Mouse (Mus musculus) urinary bladder, postnatal 4 days (tissue): ENCODE measurements at regions not wholly inside any gene's neighbourhood (a gene's known extent, or its start where the extent isn't known, plus 50 kb on each side); places are given as distances from the start of the nearest gene placed in this dataset.

Experiments used
- DNase-seq, 2 experiments: peaks; one replicate each; pipeline ENCODE4 v3.0.0; 2021 to 2022; ENCODE audit warnings: low spot score in 2 of 2

DNA sequence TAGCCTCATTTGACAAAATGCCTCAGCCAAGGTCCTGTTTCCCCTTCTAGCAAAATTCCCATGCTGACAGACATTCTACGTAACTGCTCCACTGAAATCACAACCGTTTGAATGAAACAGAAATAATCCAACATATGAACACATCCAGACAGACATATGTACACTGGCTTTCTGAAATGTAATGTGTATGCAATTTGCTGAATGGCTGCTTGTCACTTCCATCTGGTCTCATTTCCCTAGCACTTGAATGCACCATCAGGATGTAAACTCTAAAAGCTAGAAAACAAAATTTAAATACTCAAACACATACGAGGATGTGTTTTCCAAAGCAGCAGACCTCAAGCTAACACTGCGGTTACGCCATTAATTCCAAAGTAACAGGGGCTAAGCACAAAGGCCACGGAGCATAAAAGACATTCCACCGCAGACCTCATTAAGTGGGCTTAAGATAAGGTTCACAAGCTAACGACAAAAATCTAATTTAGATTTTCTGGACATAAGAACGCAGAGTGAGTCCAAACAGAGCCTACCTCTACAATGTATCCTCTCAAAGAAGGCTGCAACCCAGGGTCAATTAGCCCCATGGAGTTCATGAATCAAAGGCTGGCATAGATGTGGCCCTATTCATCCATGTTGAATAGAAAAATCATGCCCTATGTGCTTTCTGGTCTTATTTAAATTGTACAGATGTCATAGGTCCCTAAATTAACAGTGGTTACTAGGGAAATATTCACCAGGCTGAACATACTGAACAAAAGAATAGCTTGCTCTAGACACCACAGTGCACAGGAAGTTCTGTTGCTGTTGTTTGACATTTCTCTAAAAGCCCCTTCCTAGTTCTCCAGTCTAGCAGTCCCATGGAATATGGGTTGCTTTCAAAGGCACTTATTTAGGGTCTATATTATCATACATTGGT lies 630.5 kb downstream of the Nedd1 start:
- no peak for DNase-seq

DNA sequence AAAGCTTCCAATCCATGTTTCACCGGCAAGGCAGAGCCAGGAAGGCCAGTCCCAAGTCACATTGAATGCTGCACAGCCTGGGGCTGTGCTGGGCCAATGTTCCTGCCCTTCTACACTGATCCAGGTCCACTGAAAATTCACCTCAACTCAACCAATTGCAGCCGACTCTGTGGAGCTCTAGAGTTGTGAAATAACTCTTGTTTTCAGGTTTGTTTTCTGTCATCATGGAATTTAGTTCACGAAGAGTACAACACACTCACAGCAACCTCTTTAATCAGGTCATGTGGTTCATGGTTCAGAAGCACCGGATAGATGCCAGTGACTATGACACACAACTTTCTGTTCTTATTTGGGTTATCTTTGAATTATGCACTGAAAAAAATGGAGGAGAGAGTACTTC lies 640.1 kb downstream of the Nedd1 start:
- DNase-seq, result no peak

DNA sequence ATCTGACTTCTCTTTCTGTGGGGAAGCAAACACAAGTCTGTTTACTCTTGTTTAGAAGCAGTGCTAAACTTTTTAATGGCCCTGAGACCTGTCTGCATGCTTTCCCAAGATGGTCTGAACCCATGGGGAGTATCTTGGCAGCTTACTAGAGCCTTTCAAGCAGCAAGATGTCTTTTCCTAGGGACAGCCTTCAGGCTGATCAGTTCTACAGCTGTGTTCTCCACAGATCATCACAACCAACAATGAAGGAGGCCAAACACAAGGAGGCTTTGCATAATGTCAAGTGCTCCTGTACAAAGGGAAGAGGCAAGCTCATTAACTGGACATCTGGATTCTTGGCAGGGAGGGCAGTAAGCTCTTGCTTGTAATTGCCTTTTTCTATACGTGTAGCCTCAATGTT lies 641.0 kb downstream of the Nedd1 start:
- DNase-seq, result no peak

DNA sequence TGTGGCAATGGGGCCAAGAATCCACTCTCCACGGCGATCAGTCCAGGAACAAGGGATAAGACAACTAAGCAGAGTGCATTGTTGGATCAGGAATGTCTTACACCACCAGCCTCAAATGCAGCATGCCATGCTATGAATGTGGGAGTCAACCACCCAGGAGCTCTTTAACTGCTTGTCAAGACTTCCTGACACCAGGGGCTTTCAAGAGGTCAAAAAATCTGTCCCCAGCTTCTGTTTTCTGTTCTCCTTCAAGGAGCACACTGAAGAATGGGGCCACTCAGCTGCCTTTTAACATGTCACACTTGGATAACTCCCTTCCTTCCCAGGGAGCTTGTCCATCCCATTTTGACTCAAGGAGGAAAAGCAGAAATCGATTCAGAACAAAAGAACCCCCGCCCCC lies 642.8 kb downstream of the Nedd1 start:
- no peak for DNase-seq

DNA sequence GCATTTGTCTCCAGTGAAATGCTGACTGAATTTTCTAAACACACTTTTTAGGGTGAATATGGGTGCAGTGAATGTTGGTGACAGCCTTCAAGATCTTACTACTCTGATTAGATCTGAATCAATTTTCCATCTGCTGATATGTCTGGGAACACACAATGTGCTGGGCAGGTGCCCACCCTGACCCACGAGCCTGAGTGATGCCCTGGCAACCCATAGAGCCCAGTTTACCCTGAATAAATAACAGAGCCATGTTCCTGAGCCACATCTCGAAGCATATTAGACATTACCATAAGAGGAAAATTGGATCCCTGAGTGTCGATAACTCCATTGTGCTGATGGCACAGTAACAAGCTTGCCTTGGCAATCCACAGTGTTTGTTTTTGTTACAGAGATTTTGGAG lies 644.9 kb downstream of the Nedd1 start:
- no peak for DNase-seq

DNA sequence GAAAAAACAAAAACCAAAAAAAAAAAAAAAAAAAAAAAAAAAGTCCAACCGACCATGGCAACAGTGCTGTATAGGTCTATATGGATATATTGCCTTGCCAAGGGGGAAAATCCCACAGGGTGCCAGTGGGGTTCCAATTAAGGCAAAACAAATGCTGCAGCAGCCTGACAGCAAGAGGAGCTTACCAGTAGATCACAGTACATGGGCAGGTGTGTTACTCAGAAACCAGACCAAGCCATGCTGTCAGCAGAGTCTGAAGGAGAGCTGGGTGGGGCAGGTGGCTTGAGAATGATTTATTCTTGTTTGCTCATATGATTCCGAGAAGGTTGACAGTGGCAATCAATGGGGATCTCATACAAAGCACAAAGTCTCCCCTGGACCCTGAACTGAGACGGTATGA lies 645.5 kb downstream of the Nedd1 start:
- no peak for DNase-seq

DNA sequence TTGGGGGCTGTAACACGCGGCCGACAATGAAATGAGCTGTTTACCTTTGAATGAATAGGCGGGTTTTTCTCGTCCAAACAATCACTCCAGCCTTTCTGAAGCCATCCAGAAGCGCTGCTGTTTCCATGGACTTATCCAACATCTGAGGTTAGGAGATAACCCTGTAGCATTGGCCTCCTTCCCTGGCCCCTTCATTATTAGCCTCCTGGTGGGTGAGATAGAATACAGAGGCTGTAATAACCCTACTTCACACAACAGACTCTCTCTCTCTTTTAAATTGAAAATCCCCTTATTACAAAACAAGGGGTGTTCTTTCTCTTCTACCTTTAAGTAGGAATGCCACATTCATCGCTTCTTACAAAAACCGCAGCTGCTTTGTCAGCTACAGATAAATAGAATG lies 646.8 kb downstream of the Nedd1 start:
- DNase-seq, result no peak

DNA sequence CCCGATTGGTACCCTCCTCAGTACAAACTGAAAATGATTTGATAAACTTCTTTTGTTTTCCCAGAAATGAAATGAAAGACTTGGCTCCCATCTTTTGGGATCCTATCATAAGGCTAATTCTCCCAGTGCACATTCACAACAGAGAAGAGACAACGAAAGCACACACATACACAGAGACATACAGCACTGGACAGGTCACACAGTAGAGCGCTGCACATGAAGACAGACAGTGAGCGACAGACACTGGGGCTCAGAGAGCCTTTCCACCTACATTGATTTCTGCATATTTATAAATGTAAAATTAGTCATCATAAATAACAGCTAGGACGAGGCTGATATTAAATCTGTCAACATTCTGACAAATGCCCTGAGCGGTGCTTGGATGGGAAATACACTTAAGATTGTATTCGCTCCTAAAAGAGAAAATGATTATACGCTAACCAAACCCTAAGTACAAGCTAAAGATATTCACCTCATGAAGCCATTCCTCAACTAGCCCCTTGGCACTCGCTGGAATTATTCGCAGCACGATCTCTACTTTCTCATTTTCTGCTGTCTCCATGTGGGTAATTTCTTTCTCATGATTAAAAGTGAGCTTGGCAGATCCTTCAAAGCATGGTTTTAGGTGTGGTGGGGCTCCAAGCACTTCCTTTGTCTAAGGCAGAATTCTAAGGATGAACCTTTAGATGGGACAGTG lies 647.4 kb downstream of the Nedd1 start:
- no peak for DNase-seq

DNA sequence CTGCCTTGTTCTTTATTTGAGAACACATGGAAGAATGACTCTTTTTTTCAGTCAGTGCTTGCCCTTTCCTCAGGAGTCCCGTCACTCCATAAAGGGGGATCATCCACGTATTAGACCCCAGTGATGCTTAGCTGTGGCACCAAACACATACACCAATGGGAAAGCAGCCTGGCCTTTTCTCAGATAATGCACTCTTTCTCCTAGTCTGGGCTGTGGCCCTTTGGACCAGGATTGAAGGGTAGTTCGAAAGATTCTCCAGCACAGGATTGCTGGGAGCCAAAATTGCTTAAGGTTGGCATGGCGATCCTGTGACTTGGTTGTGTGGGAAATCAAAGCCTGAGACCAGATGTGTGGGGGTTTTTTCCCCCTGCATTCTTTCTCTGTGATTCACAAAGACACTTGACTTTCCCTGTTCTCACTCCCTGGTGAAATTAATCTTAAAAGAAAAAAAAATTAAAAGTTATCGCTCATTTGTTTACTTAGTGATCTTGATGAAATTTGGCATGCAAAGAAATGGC lies 648.3 kb downstream of the Nedd1 start:
- DNase-seq, result no peak

DNA sequence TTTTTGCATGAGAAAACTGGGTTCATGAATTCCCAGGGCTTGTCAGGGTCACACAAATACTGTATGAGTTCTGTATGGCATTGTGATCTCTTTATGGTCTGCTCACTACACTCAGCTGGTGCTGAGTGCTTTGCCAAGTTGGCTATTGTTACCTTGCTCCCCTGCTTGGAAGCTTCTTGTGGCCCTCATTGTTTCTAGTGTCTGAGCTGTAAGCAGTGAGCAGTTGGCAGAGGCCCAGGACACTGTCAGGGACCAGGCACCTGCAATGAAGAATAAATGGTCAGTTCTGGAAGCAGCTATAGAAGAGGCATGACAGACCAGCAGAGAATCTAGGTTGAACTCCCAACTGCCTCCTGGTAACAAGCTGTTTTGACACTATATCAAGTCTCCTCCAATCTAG lies 677.4 kb downstream of the Nedd1 start:
- no peak for DNase-seq

DNA sequence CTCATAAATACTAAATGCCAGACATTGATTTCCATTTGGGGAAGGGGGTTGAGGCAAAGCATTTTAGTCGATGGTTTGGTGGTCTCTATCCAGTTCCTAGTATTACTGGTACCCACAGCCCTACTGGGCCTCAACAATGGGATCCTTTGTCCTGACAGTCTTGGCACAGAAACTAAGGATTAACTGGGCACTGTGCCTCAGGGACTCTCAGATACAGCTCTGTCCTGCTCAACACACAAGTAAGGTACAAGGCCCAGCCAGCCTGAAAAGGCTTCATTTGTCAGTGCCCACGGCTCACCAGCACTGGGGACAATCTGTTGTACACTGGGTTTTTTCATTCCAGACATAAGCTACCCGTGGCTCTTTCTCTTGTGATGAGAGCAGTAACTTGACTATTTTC lies 686.0 kb downstream of the Nedd1 start:
- no peak for DNase-seq

DNA sequence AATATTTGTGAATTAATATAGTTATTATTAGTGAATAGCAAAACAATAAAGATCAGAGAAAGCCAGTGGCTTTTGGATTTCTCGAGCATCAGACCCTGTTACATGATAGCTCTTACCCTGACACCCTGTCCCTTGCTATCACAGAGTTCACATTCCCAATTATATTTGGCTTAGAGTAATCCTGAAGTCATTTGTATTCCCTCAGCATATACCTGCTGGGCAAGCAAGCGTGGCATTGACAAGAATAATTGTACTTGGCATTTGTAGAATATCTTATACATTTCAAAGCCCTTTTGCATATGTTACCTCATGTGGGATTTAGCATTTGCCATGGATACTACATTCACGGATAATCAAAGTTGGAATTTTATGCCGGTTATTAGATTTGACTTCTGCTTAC lies 692.0 kb downstream of the Nedd1 start:
- DNase-seq, result no peak

DNA sequence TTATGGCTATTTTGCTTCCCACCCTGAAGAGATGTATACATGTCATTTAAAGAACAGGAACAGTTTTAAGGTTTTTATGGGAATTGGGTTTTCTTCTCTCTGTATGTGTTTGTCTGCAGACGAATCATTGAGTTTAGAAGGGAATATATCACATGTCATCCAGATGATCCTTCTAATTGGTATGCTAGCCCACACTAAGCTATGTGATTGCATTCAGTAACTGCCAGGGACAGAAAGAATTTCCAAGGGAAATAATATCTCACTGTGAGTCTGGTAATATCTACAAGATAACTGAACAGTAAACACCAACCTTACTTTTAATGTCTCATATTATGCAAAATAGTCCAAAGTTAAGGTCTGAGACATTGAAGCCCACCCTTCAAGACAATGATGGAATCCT lies 698.0 kb downstream of the Nedd1 start:
- DNase-seq, result no peak

DNA sequence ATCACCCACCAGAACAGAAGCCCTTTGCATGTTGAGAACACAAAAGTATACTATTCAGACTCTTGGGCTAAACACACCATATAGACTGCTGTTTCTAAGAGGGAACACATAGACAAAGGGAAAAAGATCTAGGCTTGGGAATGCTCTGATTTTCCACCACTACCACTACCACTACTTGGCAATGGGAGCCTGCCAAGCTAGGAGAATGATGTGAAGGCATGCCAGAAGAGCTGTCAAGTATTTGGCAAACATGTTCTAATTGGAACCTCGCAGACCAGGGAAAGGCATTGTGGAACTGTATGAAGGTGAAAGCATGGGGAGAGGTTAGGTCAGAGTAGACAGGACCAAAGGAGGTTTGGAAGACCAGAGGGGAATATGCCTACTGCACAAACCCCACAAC lies 701.2 kb downstream of the Nedd1 start:
- no peak for DNase-seq

DNA sequence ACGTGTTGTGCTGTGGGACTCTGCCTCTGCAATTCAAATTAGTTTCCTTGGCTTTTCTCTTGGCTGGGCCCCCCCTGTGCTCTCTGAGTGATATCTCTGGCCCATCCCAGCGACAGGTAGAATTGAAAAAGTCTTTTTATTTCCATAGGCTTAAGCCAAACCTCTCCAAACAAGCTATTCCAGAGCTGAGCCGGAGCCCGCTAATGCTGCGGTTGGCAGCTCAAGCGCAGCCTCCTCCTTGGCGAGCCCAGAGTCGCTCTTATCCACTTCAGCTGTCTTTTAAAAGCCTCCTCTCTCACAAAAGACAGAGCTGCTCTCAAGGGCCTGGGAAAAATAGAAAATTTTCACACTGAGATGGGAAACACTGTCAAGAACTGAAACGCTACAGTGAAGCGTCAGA lies 712.7 kb downstream of the Nedd1 start:
- DNase-seq, result no peak

DNA sequence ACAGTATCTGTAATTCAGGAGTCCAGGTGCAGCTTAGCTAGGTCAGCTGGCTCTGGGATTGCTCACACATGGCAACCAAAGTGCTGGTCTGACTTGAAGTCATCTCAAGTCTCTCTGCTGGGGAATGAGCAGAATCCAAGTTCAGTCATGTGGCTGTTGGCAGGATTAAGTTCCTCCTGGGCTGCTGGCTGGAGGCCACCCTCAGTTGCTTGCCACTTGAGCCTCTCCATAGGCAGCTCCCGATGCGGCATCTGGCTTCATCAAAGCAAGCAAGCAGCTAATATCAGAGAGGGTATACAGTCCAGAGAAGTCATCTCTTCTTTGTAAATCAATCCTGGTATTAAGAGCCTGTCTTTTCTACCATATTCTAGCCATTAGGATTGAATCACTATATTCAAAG lies 714.3 kb downstream of the Nedd1 start:
- DNase-seq, result no peak

DNA sequence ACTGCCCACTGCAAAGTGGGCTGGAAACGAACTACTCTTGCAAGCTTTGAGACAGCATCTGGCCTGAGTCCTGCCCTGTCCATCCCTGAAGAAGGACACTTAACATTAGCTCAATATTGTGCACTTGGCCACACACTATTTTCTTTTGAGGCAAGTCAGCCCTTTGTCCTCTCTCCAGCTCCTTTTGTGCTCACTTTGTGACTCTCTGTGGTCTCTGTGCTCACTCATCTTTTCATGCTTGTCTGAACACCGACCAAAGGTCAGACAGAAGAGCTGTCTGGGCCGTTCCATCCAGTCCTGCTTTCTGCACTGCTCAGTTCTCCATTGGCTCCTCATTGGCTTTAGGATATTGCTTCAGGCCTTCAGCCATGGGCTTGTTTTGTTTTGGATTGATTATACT lies 715.8 kb downstream of the Nedd1 start:
- no peak for DNase-seq

DNA sequence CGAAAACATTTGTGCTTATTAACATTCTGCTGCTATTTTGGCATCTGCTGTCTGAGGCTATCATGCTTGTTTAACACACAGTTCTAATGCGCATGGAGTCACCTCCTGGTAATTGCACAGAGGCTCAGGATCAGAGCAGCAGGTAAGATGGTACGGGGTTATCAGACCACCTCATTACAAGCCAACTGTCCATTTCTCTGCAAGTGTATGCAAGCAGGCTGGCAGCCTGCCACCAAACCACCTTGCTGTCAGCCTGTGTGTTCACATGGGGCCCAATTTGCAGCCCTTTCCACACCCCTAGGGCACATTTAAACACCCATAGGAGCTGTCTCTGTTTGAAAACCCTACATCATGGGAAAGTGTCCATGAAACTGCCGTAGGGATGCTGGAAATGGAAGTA lies 731.2 kb downstream of the Nedd1 start:
- no peak for DNase-seq

DNA sequence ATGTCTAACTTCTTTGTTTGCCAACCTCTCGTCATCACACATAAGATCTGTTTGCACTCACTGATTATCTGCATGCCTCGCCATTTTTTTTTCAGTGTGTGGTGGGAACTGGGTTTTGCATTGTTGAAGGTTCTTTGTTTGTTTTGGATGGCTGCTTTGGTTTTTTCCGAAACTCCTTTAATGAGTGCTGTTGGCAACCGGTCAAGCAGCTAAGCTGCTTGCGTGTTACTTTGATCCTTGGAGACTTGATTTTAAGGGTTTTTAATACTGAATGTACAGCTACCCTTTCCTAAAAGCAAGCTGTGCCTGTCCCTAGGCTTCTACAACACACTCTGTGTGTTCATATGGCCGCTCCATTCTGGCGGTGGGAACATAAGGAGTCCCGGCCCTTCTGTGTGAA lies 733.9 kb downstream of the Nedd1 start:
- no peak for DNase-seq

DNA sequence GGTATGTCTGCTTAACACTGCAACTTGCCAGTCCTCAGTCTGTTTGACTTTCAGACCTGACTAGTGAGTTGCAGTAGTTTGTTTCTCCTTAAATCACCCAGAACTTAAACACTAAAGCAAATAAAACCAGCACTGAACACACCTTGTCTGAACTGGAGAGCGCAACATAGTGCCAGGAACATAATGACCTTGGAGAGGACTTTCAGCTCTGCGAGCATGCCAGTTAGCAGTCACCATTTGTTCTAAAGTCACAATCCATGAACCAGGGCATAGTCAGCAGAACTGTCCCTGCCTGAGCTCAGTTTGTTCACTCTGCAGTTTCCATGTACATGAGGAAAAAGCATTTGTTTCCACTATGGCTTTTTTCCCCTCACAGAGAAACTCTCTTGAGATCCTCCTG lies 742.4 kb downstream of the Nedd1 start:
- no peak for DNase-seq

DNA sequence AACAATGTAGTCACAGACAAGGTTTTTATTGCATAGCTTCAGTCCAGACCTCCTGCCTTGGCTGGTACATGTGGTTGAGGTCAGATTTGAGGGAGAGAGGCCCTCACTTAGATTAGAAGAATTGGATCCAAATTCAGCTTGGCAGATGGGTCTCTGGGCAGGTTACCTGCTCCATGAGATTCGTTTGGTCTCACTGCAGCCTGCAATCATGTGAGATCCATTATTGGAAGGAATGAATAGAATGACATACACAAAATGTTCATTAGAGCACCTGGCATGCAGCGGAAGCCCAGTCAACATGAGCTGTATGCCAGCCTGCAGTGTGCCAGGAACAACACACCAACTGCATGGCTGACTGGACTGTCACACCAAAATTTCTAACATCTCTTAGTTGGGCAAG lies 750.3 kb downstream of the Nedd1 start:
- DNase-seq, result no peak

DNA sequence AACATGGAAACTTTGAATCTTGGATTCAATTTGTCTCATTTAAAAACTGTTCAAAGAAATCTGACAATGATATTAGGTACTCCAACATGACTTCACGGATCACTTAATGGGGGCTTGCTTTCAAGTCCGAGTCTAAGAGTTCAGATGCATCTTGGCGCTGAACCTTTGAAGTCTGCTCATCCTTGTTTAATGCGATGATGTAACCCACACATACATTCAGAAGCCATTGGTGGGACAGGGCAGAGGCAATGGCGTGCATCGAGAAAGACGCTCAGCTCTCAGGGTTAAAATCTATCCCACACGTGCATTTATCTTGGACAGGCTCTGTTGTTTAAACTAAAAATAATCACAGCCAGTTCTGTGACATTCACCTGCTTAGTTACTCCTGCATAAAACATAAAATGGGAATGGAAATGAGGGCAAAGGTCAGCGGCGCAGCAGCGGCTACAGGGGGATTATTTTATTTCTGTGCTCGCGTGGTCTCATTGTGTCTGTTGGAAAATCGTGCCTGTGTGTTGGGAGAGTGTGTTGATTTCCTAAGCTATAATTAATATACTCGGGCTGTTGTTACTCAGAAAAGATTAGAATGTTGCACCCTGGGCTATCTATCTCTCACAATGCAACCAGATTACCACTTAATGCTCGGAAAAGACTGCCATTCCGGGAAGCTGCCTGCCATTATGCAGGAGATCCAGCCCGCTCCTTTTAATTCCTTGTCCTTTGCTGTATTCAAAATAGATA lies 754.5 kb downstream of the Nedd1 start:
- DNase-seq, result no peak
